Mouse (Mus musculus) hindbrain, embryonic 14.5 days (tissue): ENCODE results near the gene Crabp2. TPM values are rescaled to one million over a fixed set of nuclear protein-coding genes. Genes with fewer than 3 reads are reported as not detected.

Experiments used
- ATAC-seq: fragments of 200-750 bp; cut with Nextera tagmentation; 2 replicates; pipeline ENCODE4 v1.8.0; 2017; ENCODE audit warnings: moderate number of reproducible peaks, mild to moderate bottlenecking, moderate TSS enrichment, moderate library complexity; ENCODE audit not compliant: low FRiP score
- DNase-seq: peaks from one replicate; pipeline ENCODE4 v3.0.0-alpha.2; 2015; ENCODE audit warnings: low spot score
- H3K27ac ChIP-seq: fragments of 300-500 bp; sonication (generic); 2 replicates; pipeline ENCODE4 v1.5.1; 2014; ENCODE audit warnings: mild to moderate bottlenecking, moderate library complexity
- H3K27me3 ChIP-seq: fragments of 300-500 bp; sonication (generic); 2 replicates; pipeline ENCODE4 v1.6.1; 2014; ENCODE audit warnings: mild to moderate bottlenecking, low read length, mixed read lengths; ENCODE audit not compliant: control insufficient read depth, insufficient read depth
- H3K36me3 ChIP-seq: fragments of 300-500 bp; sonication (generic); replicated peaks from 2 replicates; pipeline ENCODE4 v1.6.1; 2014; ENCODE audit not compliant: control insufficient read depth, insufficient read depth
- H3K4me1 ChIP-seq: fragments of 300-500 bp; sonication (generic); replicated peaks from 2 replicates; pipeline ENCODE4 v1.6.1; 2014; ENCODE audit warnings: antibody characterized with exemption, low read length, mixed read lengths; ENCODE audit not compliant: control insufficient read depth, insufficient read depth
- H3K4me2 ChIP-seq: fragments of 300-500 bp; sonication (generic); replicated peaks from 2 replicates; pipeline ENCODE4 v1.6.1; 2014; ENCODE audit warnings: mild to moderate bottlenecking, moderate library complexity
- H3K4me3 ChIP-seq: fragments of 300-500 bp; sonication (generic); replicated peaks from 2 replicates; pipeline ENCODE4 v1.5.1; 2014; ENCODE audit warnings: mild to moderate bottlenecking, low read length
- H3K9ac ChIP-seq: fragments of 300-500 bp; sonication (generic); 2 replicates; pipeline ENCODE4 v1.6.1; 2014
- H3K9me3 ChIP-seq: fragments of 300-500 bp; sonication (generic); 2 replicates; pipeline ENCODE4 v1.6.1; 2016; ENCODE audit warnings: low read length; ENCODE audit not compliant: control insufficient read depth
- whole genome bisulfite sequencing: fragments of 180-500 bp; shearing (Covaris S2); extraction: QIAGEN DNeasy Blood & Tissue Kit; methylation state at CpG from one replicate; pipeline ENCODE4 v1.1.7; 2014; 5-methylcytosine and 5-hydroxymethylcytosine counted together
- polyA plus RNA-seq: library from polyadenylated mRNA; unstranded; fragments of >200 nt; fragmentation: Nextera tagmentation; extraction: Ambion mirVana; gene quantifications from 2 replicates; pipeline ENCODE4 v1.2.1, GENCODE M21; 2014

The Crabp2 gene
- polyA plus RNA-seq, 1 experiment from 2014 or later = 56.4 TPM

- peak; percentile 52; the same call in 1 of the 2 replicates for ATAC-seq
- H3K4me2 ChIP-seq = no peak overlapping the region
- H3K27ac ChIP-seq = no peak overlapping the region
- no peaks in the 10 kb centered on the region for H3K27me3 ChIP-seq
- peaks cover 29% of the 10 kb centered on the region for H3K4me1 ChIP-seq
- no peak for DNase-seq
- H3K36me3 ChIP-seq = peaks cover 80% of the 10 kb centered on the region
- no peaks in the 10 kb centered on the region for H3K9me3 ChIP-seq
- H3K9ac ChIP-seq = no peak overlapping the region
- WGBS = 86% methylated on average over 4 of the region's 4 CpGs
- no peak overlapping the region for H3K4me3 ChIP-seq
Observed at GRCm38 (mm10) chr3:87935201-87935600, 13.3 kb upstream of the Crabp2 start.

GRCm38 (mm10) chr3:87935776-87936175 is 12.7 kb upstream of the Crabp2 start:
- peak; percentile 88 for DNase-seq
- peak overlapping the region; percentile 16; the same call in 1 of the 2 replicates for H3K4me2 ChIP-seq
- H3K9me3 ChIP-seq = no peaks in the 10 kb centered on the region
- no peak overlapping the region for H3K9ac ChIP-seq
- peaks cover 28% of the 10 kb centered on the region for H3K4me1 ChIP-seq
- 90% methylated on average over 2 of the region's 2 CpGs for WGBS
- ATAC-seq = peak; percentile 35; the same call in 1 of the 2 replicates
- H3K27ac ChIP-seq = no peak overlapping the region
- H3K4me3 ChIP-seq = no peak overlapping the region
- H3K27me3 ChIP-seq = no peaks in the 10 kb centered on the region
- H3K36me3 ChIP-seq = peaks cover 85% of the 10 kb centered on the region

DNA sequence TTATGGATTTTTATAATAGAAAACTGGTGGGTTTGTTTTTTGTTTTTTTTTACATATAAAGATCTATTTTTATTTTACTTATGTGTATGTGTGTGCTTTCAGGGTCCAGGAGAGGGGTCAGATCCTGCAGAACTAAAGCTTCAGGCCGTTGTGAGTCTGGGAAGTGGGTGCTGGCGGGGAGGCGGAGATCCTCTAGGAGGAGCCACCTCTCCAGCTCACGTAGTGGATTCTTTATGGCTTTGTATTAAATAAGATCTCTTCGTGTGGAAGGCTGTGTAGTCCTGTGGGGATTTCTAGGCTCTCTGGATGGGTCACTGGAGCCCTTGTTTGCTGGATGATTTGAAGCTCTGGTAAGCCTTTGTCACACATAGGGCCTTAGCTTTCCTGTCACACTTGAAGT is 7.9 kb upstream of the Crabp2 start:
- Histone ChIP-seq H3K27me3 (no peaks in the 10 kb centered on the region), H3K4me2 (no peak overlapping the region), H3K4me1 (peaks cover 9% of the 10 kb centered on the region), H3K9me3 (no peaks in the 10 kb centered on the region), H3K27ac (no peak overlapping the region), H3K9ac (no peak overlapping the region), H3K4me3 (no peak overlapping the region), H3K36me3 (peaks cover 75% of the 10 kb centered on the region)
- DNase-seq (no peak), ATAC-seq (no peak)
- 54% methylated on average over 5 of the region's 5 CpGs for WGBS

DNA sequence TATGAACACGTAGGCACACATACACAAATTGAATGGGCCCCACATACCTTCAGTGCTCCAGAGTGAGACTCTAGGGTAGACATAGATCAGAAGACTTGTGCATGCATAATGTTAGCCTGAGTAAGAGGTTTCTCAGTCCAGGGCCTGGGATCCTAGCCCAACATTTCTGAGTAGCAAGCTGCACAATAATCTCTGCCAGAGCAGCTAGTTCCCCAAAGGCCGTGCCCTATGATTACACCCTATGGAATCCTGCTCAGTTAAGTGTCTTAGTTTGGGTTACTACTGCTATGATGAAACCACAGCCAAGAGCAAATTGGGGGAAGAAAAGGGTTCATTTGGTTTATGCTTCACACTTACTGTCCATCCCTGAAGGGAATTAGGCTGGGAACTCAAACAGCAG is 6.0 kb upstream of the Crabp2 start:
- Histone ChIP-seq H3K36me3 (peaks cover 60% of the 10 kb centered on the region), H3K9ac (no peak overlapping the region), H3K4me3 (no peak overlapping the region), H3K27me3 (no peaks in the 10 kb centered on the region), H3K9me3 (no peaks in the 10 kb centered on the region), H3K27ac (no peak overlapping the region), H3K4me1 (peaks cover 26% of the 10 kb centered on the region), H3K4me2 (no peak overlapping the region)
- ATAC-seq (no peak), DNase-seq (no peak)
- 90% methylated on average over 2 of the region's 2 CpGs for WGBS

DNA sequence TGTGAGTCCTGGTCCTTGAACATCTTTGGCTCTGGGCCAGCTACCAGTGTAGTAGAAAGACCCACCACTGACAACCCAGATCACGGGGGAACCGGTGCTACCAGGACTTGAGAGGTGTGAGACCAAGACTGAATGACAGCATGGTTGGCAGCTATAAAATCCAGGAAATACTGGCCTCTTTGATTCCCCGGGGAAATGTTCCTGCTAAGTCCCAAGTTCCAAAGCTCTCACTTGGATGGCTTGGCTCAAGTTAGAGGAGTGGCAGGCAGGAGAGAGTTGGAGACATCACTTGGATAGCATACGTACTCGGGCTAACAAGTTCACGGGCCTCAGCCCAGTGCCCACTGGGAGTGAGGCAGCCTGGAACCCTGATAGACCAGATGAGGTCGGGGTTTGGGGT is 4.9 kb upstream of the Crabp2 start:
- Histone ChIP-seq H3K4me2 (no peak overlapping the region), H3K36me3 (peaks cover 49% of the 10 kb centered on the region), H3K4me1 (peaks cover 37% of the 10 kb centered on the region), H3K9ac (no peak overlapping the region), H3K27me3 (no peaks in the 10 kb centered on the region), H3K4me3 (no peak overlapping the region), H3K9me3 (no peaks in the 10 kb centered on the region), H3K27ac (no peak overlapping the region)
- WGBS = 84% methylated on average over 7 of the region's 7 CpGs
- ATAC-seq (no peak), DNase-seq (no peak)

DNA sequence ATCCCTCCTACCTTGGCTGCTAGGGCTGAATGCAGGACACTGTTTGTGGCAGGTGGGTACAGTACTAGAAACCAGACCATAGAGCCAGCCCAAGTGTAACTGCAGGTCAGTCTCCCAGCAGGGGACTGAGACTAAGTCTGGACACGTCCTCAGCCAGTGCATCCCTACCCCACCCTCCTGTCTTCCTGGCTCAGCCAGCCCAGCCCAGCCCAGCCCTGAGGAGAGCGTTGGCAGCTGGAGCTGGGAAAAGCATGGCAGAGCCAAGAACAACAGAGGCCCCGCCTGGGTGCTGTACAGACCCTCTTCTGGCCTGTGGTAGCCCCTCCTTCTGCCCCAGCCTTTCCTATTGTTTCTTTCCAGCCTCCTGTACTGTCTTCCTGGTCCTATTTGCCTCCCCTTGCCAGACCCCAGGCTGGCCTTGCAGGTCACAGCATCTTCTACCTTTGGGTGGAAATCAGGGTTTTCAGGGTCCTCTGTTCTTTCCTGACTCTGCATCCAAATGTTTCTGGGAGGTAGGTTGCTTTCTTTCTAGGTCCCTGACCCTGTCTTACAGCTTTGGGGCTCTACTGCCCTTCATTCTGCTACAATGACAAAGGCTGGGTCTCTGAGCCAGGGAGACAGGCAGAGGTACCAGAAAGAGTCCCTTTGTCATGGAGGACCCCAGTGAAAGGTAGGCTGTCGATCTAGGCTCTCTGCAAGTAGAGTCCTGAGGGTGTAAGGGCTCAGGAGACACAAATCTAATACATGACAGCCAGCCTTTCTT is 3.4 kb upstream of the Crabp2 start:
- no peak overlapping the region; the same call in 1 of the 2 replicates for H3K27ac ChIP-seq
- ATAC-seq = peak; percentile 47; the same call in 1 of the 2 replicates

DNA sequence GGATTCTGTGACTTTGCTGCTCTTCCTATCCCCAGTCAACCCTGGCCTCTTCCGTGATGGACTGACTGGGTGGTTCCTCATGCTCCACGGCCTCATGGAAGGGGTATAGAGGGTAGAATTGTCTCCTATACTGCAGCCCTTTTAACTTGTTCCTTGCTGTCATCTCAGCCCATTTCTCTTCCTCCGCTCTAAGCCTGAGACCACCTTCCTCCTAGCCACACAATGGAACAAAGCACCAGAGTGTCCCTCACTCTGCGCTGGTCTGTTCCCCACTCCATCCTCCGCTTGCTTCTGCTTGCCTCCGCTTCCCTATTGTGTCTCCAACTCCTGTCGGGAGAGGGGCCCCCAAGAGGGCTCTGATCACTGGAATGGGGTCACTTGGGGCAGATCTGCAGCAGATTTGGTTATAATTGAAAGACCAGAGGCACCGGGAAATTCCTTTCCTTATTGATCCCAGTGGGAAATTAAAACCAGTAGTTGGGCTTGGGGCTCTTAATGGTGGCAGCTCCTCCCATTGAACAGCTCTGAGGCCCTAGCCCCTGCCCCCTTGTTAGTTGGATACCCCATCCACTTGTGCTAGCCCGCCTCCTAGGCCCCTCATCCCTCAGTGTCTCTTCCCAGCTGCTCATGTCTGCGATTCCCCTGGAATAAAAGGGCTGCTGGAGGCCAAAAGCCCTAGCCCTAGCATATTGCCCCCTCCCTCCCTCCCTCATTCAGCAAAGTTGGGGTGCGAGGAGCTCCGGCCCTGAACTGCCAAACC is 2.5 kb upstream of the Crabp2 start:
- H3K4me1 ChIP-seq = peaks cover 53% of the 10 kb centered on the region
- H3K9ac ChIP-seq = 0 out of 2 replicates have a peak overlapping the region, but pooled peaks have one; percentile 28
- DNase-seq = no peak
- no peak for ATAC-seq
- H3K4me2 ChIP-seq = no peak overlapping the region
- peaks cover 25% of the 10 kb centered on the region for H3K36me3 ChIP-seq
- H3K9me3 ChIP-seq = no peaks in the 10 kb centered on the region
- no peaks in the 10 kb centered on the region for H3K27me3 ChIP-seq
- no peak overlapping the region for H3K4me3 ChIP-seq
- H3K27ac ChIP-seq = 0 out of 2 replicates have a peak overlapping the region, but pooled peaks have one; percentile 14
- 15% methylated on average over 12 of the region's 12 CpGs for WGBS

More for the DNA sequence above, 3.4 kb upstream of the Crabp2 start:
- no peak for DNase-seq
- H3K9ac ChIP-seq = peak overlapping the region; percentile 36; the same call in 1 of the 2 replicates
- H3K4me2 ChIP-seq = no peak overlapping the region
- no peak overlapping the region for H3K4me3 ChIP-seq
- H3K36me3 ChIP-seq = peaks cover 34% of the 10 kb centered on the region
- H3K27me3 ChIP-seq = no peaks in the 10 kb centered on the region
- peaks cover 51% of the 10 kb centered on the region for H3K4me1 ChIP-seq
- H3K9me3 ChIP-seq = no peaks in the 10 kb centered on the region
- 4% methylated on average over 4 of the region's 4 CpGs for WGBS

DNA sequence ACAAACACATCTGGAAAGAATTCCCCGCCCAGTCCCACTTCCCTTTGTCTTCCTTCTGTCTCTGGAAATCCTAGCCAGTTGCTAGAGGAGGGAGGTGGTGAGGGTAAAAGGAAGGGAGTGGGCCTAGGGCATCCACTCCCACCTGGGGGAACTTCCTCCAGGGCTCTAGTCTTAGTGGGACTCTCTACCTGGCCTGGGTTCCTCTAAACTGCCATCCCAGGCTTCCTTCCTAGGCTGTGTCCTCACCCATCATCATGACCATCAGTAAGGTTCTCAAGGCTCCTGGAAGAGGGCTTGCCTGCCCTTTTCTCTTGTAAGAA is 2.0 kb upstream of the Crabp2 start:
- WGBS = 0% methylated on average over 1 of the region's 1 CpGs
- Histone ChIP-seq H3K9ac (0 out of 2 replicates have a peak overlapping the region, but pooled peaks have one; percentile 28), H3K9me3 (no peaks in the 10 kb centered on the region)

DNA sequence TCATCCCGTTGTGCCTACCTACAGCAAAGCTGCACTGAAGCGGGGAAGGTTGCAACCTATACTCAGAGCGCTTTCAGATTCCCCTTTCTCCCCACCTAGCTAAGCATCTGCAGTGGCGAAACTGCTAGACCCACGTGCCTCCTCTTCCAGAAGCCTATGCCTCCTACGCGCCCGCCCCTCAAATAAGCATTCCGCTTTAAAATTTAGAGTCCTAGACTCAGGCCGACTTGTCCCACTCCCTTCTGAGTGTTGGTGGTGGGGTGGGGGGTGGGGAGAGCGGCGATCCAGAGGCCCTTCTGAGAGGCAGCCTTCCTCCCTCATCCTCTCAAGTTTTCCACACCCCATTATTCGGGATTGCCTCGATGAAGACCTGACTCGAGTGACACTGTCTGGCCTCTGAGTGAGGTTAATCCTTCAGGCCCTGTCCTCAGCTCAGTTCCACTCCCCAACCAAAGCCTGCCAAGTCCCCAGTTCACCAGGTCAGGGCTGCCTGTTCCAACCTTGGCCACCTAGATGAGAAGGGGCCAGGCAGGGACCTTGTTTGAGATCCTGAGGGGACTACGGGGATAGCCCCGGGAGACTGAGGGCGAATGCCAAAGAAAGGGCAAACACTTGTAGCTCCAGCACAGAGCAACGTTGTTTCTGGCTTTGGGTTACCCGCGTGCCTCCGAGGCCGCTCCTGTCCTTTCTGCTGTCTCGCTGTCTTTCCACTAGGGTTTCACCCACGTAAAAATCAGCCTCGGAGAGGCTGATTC is 1.2 kb upstream of the Crabp2 start:
- ATAC-seq (no peak), DNase-seq (no peak)
- H3K9ac ChIP-seq = peak overlapping the region; percentile 49
- peak overlapping the region; percentile 28 for H3K4me3 ChIP-seq
- peak overlapping the region; percentile 63 for H3K4me2 ChIP-seq
- no peaks in the 10 kb centered on the region for H3K9me3 ChIP-seq
- no peaks in the 10 kb centered on the region for H3K27me3 ChIP-seq
- WGBS = 4% methylated on average over 26 of the region's 26 CpGs
- H3K36me3 ChIP-seq = peaks cover 13% of the 10 kb centered on the region; the same call in 1 of the 2 replicates
- no peak overlapping the region for H3K27ac ChIP-seq
- H3K4me1 ChIP-seq = peaks cover 58% of the 10 kb centered on the region

More for the DNA sequence above, 2.0 kb upstream of the Crabp2 start:
- no peak for DNase-seq
- 0 out of 2 replicates have a peak overlapping the region, but pooled peaks have one; percentile 14 for H3K27ac ChIP-seq
- H3K27me3 ChIP-seq = no peaks in the 10 kb centered on the region
- peaks cover 53% of the 10 kb centered on the region for H3K4me1 ChIP-seq
- ATAC-seq = no peak
- H3K36me3 ChIP-seq = peaks cover 20% of the 10 kb centered on the region
- H3K4me2 ChIP-seq = no peak overlapping the region
- H3K4me3 ChIP-seq = no peak overlapping the region
